Mouse (Mus musculus) testis, adult 2 months (tissue): ENCODE measurements around the gene Gpr180. TPM values are rescaled to one million over a fixed set of nuclear protein-coding genes. Genes with fewer than 3 reads are reported as not detected.
"Not testable (repeated sequence)": the region's sequence is repeated elsewhere in the genome, so short reads cannot be mapped to it uniquely, and the experiment has no call there.

ENCODE experiments used
- H3K27ac ChIP-seq: fragments of 200-500 bp; 2 replicates; pipeline ENCODE4 v1.5.1; 2012; ENCODE audit warnings: low read depth, low read length; ENCODE audit not compliant: control insufficient read depth, insufficient read depth
- H3K27me3 ChIP-seq: fragments of 200-500 bp; 2 replicates; pipeline ENCODE4 v1.6.1; 2012; ENCODE audit warnings: mild to moderate bottlenecking, low read length, moderate library complexity; ENCODE audit not compliant: control insufficient read depth, insufficient read depth
- H3K36me3 ChIP-seq: fragments of 200-500 bp; 2 replicates; pipeline ENCODE4 v1.6.1; 2012; ENCODE audit warnings: mild to moderate bottlenecking, low read length; ENCODE audit not compliant: control insufficient read depth, insufficient read depth
- H3K4me1 ChIP-seq: fragments of 200-500 bp; 2 replicates; pipeline ENCODE4 v1.6.1; 2012; ENCODE audit warnings: low read length; ENCODE audit not compliant: control insufficient read depth, insufficient read depth
- H3K4me3 ChIP-seq: fragments of 200-500 bp; 2 replicates; pipeline ENCODE4 v1.5.1; 2012; ENCODE audit warnings: low read depth, mild to moderate bottlenecking, low read length, moderate library complexity, mixed read lengths; ENCODE audit not compliant: control insufficient read depth
- CTCF ChIP-seq: fragments of 200-500 bp; IDR thresholded peaks from 2 replicates; pipeline ENCODE4 v1.5.1; 2012; ENCODE audit warnings: low read depth, mild to moderate bottlenecking, inconsistent platforms, low read length, moderate library complexity; ENCODE audit not compliant: control insufficient read depth, insufficient read depth, insufficient replicate concordance
- POLR2A ChIP-seq: fragments of 200-500 bp; IDR thresholded peaks from 2 replicates; pipeline ENCODE4 v1.6.1; 2012; ENCODE audit warnings: low read depth, mild to moderate bottlenecking, inconsistent platforms, low read length, moderate library complexity; ENCODE audit not compliant: control insufficient read depth
- polyA plus RNA-seq: library from polyadenylated mRNA; depleted of rRNA; stranded (reverse); fragments of >200 nt; gene quantifications from 2 replicates; pipeline ENCODE4 v1.2.3, GENCODE M21; 2012; rRNA removed

Gpr180 gene
- polyA plus RNA-seq, result 25.2 and 26.3 TPM in 2 replicates

DNA sequence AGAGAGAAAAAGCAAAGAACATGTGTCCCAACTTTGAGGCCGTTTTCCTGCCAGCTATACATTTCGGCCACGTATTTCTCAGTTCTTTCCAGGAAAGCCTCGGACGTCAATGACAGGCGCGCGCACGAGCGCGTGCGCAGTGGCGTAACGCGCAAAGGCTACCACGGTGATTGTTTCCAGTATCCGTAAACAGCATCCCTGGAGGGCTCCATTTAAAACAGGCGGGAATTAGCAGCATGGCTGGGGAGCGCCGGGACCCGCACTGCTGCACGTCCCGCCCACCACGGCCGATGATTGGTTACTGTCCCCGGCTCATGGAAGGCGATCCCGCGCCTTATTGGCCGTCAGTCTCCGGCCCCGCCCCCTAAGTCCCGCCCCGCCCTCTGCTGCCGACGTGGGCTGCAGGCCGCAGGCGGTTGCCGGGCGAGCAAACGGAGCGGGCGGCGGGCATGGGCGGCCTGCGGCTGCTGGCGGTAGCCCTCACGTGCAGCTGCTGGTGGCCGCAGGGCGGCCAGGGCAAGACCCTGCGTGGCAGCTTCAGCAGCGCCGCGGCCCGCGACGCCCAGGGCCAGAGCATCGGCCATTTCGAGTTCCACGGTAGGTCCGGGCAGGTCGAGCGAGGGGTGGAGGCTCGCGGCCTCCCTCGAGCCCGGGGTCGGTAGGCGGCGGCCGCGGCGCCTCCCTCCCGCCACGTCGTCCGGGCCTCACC lies at the start of gene Gpr180:
Gene Gpr180 (plus strand): TSS at position 415 of the 709 bp plus-strand sequence.
- Histone ChIP-seq H3K4me1 (peaks cover 13% of the 10 kb centered on the region), H3K27ac (peak within 1 kb of the TSS; percentile 95), H3K27me3 (no peaks in the 10 kb centered on the region), H3K36me3 (no peaks in the 10 kb centered on the region), H3K4me3 (peak within 1 kb of the TSS; percentile 97)
- TF ChIP-seq POLR2A (peak; percentile 47), CTCF (no peak)

DNA sequence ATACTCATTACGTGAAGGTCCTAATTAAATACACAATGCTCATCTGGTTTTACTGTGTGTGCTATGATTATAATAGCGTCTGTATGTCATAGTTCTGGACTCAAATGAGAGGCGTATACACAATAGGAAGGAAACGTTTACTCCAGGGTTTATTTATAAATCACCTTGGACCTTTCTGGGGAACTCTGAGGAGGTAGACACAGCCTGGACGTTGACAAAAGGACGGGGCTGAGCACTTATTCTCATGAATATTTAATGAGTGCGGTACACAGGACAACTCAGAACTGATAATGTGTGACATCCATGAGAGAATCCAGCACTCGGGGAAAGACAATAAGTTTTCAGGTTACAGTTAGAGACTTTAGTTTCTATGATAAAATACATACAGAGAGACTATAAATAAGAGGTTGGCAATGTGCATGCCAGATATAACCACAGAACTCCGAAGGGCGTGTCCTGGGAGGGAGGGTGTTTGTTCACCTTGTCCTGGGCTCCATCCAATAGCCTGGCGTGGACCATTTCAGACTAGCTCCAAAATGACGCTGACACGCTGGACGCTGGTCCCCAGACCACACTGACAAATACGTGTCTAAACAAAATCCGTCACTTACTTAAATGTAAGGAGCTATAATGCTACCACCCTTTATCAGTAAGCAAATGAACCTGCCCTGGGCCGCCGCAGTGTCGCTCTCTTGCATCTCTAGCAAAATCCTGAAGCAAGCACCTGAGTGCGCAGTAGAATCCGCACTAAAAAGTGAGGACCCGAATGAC lies 48.3 kb upstream of the Gpr180 start:
- H3K4me3 ChIP-seq, result peak overlapping the region; percentile 96
- TF ChIP-seq POLR2A (no peak), CTCF (no peak)
- H3K27me3 ChIP-seq, result no peaks in the 10 kb centered on the region
- no peaks in the 10 kb centered on the region for H3K36me3 ChIP-seq
- peaks cover 15% of the 10 kb centered on the region for H3K4me1 ChIP-seq
- H3K27ac ChIP-seq, result peak overlapping the region; percentile 84

DNA sequence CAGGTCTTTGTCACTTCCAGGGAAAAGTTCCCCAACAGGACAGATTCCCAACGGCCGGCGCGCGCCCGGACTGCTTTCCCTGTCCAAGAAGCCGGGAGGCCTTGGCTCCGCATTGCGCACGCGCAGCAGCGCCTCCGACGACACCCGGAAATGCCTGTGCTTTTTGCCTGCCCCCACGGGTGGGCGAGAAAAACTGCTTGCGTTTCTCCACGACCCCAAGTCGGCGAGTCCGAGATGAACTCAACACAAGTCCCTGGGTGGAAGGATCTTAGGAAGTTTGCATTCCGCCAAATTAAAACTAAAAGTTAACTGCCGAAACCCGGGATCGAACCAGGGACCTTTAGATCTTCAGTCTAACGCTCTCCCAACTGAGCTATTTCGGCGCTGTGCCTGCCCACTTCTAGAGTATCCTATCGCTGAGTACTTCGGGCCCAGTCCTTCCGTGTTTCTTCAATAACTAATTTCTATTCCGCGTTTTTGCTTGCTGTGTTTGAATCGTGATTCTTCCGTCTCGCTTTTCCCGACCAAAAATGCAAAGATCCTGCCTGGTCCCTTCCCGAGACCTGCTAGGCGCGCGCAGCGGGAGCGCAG lies 47.6 kb upstream of the Gpr180 start:
- Histone ChIP-seq H3K4me3 (peak overlapping the region; percentile 96), H3K27ac (peak overlapping the region; percentile 84), H3K4me1 (peaks cover 15% of the 10 kb centered on the region), H3K27me3 (no peaks in the 10 kb centered on the region), H3K36me3 (no peaks in the 10 kb centered on the region)
- TF ChIP-seq POLR2A (peak; percentile 71), CTCF (no peak)

DNA sequence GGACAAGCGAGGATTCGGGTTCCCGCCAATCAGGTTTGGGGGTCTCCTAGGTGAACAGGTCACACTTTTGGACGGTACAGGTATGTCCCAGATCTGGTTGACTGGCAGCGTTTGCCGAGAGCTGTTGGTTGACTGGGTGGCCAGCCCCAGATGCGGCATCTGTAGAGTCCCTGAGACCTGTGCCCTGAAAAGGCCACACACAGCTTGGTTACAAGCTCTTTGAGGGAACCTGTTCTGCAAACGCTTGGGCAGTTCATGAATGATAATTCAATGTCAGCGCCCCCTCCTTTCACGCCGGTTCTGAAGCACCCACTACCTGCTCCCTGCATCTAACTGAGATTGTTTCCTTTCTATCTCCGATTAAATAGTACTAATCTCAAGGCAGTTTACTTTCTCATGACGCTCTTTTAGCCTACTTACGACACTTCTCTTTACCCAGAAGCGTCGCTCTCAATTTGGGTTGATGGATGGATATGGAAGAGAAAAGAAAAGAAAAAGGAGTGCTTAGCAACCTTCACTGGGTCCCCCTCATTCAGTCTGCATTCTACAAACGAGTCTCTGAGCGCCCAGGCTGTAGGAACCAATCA lies 47.1 kb upstream of the Gpr180 start:
- Histone ChIP-seq H3K4me1 (peaks cover 15% of the 10 kb centered on the region), H3K4me3 (peak overlapping the region; percentile 96), H3K27ac (no peak overlapping the region), H3K27me3 (no peaks in the 10 kb centered on the region), H3K36me3 (no peaks in the 10 kb centered on the region)
- TF ChIP-seq POLR2A, result no peak
- no peak for TF ChIP-seq CTCF

DNA sequence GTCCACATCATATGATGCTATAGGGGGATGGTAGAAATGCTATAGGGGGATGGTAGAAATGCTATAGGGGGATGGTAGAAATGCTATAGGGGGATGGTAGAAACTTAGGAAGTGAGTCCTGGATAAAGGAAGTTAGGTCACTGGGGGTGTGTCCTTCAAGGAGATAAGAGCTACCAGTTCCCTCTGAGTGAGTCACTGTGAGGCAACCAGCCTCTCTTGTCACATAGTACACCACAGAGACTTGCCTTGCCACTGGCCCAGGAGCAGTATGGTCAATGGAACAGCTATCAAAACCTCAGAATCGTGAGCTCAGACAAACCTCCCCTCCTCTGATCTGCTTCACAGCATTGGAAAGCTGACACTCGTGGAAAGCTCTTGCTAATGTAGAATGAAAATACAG lies 38.7 kb upstream of the Gpr180 start:
- TF ChIP-seq CTCF (no peak), POLR2A (no peak)
- no peak overlapping the region for H3K4me3 ChIP-seq
- H3K36me3 ChIP-seq, result no peaks in the 10 kb centered on the region
- H3K27ac ChIP-seq, result no peak overlapping the region
- H3K4me1 ChIP-seq, result no peaks in the 10 kb centered on the region
- H3K27me3 ChIP-seq, result no peaks in the 10 kb centered on the region

DNA sequence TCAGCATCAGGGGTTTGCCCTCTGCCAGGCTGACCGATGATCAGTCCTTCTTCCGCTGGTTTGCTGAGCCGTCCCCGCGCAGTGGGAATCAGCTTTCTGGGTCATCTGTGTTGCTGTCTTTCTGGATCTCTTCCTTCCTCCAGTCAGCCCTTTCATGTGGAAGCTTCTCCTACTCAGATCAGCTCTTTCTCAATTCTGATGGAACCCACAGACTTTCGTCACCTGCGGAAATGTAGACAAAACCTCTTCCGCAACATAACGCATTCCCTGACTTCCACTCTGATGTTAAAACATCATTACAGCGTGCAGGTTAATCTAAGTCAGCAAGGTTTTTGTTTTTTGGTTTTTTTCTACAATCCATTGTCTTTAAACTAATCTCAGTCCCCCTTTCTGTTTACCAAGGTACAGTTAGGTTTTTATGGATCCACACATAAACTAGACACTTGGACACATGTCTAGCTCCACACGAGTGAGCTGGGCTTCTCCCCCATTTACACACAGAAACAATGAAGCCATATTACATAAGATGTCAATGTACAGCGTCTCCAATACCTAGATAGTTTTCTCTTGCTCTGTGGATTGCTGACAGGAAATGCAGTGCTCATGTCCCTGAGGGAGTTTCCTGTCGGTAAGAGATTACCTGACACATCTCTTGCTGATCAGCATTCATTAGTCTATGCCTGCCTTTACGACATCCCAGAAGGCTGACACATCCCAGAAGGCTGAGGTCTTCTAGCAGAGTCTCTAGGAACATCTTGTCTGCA lies 35.5 kb upstream of the Gpr180 start:
- H3K4me1 ChIP-seq, result no peaks in the 10 kb centered on the region
- H3K36me3 ChIP-seq, result no peaks in the 10 kb centered on the region
- H3K27ac ChIP-seq, result 0 out of 2 replicates have a peak overlapping the region, but pooled peaks have one; percentile 21
- H3K4me3 ChIP-seq, result no peak overlapping the region
- H3K27me3 ChIP-seq, result no peaks in the 10 kb centered on the region
- TF ChIP-seq POLR2A, result no peak
- TF ChIP-seq CTCF, result no peak

DNA sequence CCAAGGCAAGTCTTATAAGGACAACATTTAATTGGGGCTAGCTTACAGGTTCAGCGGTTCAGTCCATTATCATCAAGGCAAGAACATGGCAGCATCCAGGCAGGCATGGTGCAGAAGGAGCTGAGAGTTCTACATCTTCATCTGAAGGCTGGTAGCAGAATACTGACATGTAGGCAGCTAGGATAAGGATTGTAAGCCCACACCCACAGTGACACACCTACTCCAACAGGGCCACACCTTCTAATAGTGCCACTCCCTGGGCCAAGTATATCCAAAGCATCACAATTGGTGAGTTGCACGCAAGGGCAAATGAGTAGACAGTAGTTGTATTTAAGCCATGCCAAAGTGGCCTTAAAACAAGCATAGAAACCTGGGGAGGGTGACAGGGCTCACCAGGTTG lies 29.5 kb upstream of the Gpr180 start:
- H3K4me1 ChIP-seq, H3K27ac ChIP-seq, H3K4me3 ChIP-seq, H3K27me3 ChIP-seq, H3K36me3 ChIP-seq: not testable (repeated sequence)
